Mouse (Mus musculus) C2C12 (cell line): Measurements from ENCODE around the gene Rasl11b. TPM values are rescaled to one million over a fixed set of nuclear protein-coding genes. Genes with fewer than 3 reads are reported as not detected.
A peak's percentile ranks its signal among the peaks of the same experiment; 100 is the strongest.

ENCODE experiments used
- H3K27me3 ChIP-seq: one replicate; pipeline ENCODE4 v1.6.1; 2011; ENCODE audit not compliant: control insufficient read depth, insufficient read depth, insufficient read length
- H3K36me3 ChIP-seq: one replicate; pipeline ENCODE4 v1.6.1; 2011; ENCODE audit not compliant: control insufficient read depth, insufficient read depth
- H3K4me3 ChIP-seq: one replicate; pipeline ENCODE4 v1.5.1; 2011; ENCODE audit warnings: mild to moderate bottlenecking, control low read depth; ENCODE audit not compliant: poor library complexity, insufficient read depth, severe bottlenecking
- H3K79me2 ChIP-seq: one replicate; pipeline ENCODE4 v1.6.1; 2011; ENCODE audit not compliant: control insufficient read depth, insufficient read depth
- H3K79me3 ChIP-seq: one replicate; pipeline ENCODE4 v1.6.1; 2011; ENCODE audit warnings: low read depth, control low read depth
- H3ac ChIP-seq: one replicate; pipeline ENCODE3; 2011; ENCODE audit warnings: low read depth; ENCODE audit not compliant: control insufficient read depth, insufficient read length
- CEBPB ChIP-seq: IDR thresholded peaks from one replicate; pipeline ENCODE4 v1.6.1; 2011; ENCODE audit warnings: low read depth, mild to moderate bottlenecking, control low read depth, moderate library complexity
- CTCF ChIP-seq: IDR thresholded peaks from one replicate; pipeline ENCODE4 v1.5.1; 2011; ENCODE audit not compliant: control insufficient read depth, insufficient read depth, insufficient read length
- FOSL1 ChIP-seq: IDR thresholded peaks from one replicate; pipeline ENCODE4 v1.8.0; 2011; ENCODE audit warnings: mild to moderate bottlenecking, low read length; ENCODE audit not compliant: poor library complexity, insufficient read depth, severe bottlenecking
- MAX ChIP-seq: IDR thresholded peaks from one replicate; pipeline ENCODE4 v1.6.1; 2011; ENCODE audit warnings: mild to moderate bottlenecking, control low read depth
- MYOD1 ChIP-seq: IDR thresholded peaks from one replicate; pipeline ENCODE4 v1.6.1; 2011; ENCODE audit warnings: low read depth; ENCODE audit not compliant: control insufficient read depth, insufficient read length
- MYOG ChIP-seq: IDR thresholded peaks from one replicate; pipeline ENCODE4 v1.6.1; 2011; ENCODE audit not compliant: control insufficient read depth, insufficient read length; ENCODE audit errors: extremely low read depth
- USF1 ChIP-seq: IDR thresholded peaks from one replicate; pipeline ENCODE4 v1.6.1; 2011; ENCODE audit warnings: low read depth, mild to moderate bottlenecking, control low read depth, moderate library complexity
- polyA plus RNA-seq: library from polyadenylated mRNA; unstranded; fragments of >200 nt; fragmentation: generic; extraction: Trizol; gene quantifications from one replicate; pipeline ENCODE4 v1.2.1, GENCODE M21; 2012; ENCODE audit warnings: missing spikeins

Gene Rasl11b
- polyA plus RNA-seq, 1 experiment, result 4.8 TPM

GRCm38 (mm10) chr5:74206649-74207048, 11.6 kb downstream of the Rasl11b start:
- H3K4me3 ChIP-seq, result no peak overlapping the region
- H3K79me2 ChIP-seq, result no peaks in the 10 kb centered on the region
- TF ChIP-seq MYOD1 (no peak), CEBPB (no peak), MAX (no peak), FOSL1 (no peak), CTCF (no peak), MYOG (no peak), USF1 (no peak)
- no peaks in the 10 kb centered on the region for H3K79me3 ChIP-seq
- no peaks in the 10 kb centered on the region for H3K27me3 ChIP-seq
- no peaks in the 10 kb centered on the region for H3K36me3 ChIP-seq
- H3ac ChIP-seq, result no peak overlapping the region

- H3ac ChIP-seq, result no peak overlapping the region
- no peaks in the 10 kb centered on the region for H3K27me3 ChIP-seq
- H3K4me3 ChIP-seq, result no peak overlapping the region
- no peak for TF ChIP-seq MYOG
- no peak for TF ChIP-seq CTCF
- no peak for TF ChIP-seq CEBPB
- no peak for TF ChIP-seq FOSL1
- TF ChIP-seq MYOD1, result no peak
- TF ChIP-seq USF1, result no peak
- TF ChIP-seq MAX, result no peak
- no peaks in the 10 kb centered on the region for H3K79me2 ChIP-seq
- no peaks in the 10 kb centered on the region for H3K36me3 ChIP-seq
- no peaks in the 10 kb centered on the region for H3K79me3 ChIP-seq
These were observed 12.1 kb downstream of the Rasl11b start for GRCm38 (mm10) chr5:74207209-74207608.

- Histone ChIP-seq H3K27me3 (no peaks in the 10 kb centered on the region), H3K4me3 (no peak overlapping the region), H3ac (no peak overlapping the region), H3K79me2 (no peaks in the 10 kb centered on the region), H3K79me3 (no peaks in the 10 kb centered on the region), H3K36me3 (no peaks in the 10 kb centered on the region)
- no peak for TF ChIP-seq MYOG
- peak; percentile 22 for TF ChIP-seq MYOD1
These were observed 13.4 kb downstream of the Rasl11b start for GRCm38 (mm10) chr5:74208438-74208837.

- no peaks in the 10 kb centered on the region for H3K79me2 ChIP-seq
- no peaks in the 10 kb centered on the region for H3K79me3 ChIP-seq
- no peaks in the 10 kb centered on the region for H3K36me3 ChIP-seq
- no peak overlapping the region for H3ac ChIP-seq
- TF ChIP-seq USF1, result no peak
- no peak for TF ChIP-seq MYOG
- TF ChIP-seq CEBPB, result no peak
- no peak for TF ChIP-seq MAX
- TF ChIP-seq MYOD1, result no peak
- TF ChIP-seq CTCF, result no peak
- H3K4me3 ChIP-seq, result no peak overlapping the region
- no peaks in the 10 kb centered on the region for H3K27me3 ChIP-seq
These were observed 14.6 kb downstream of the Rasl11b start for GRCm38 (mm10) chr5:74209640-74210039.

GRCm38 (mm10) chr5:74211346-74211745, 16.3 kb downstream of the Rasl11b start:
- no peak for TF ChIP-seq MYOG
- no peak for TF ChIP-seq USF1
- TF ChIP-seq CEBPB, result no peak
- TF ChIP-seq CTCF, result no peak
- TF ChIP-seq FOSL1, result no peak
- no peak for TF ChIP-seq MYOD1
- TF ChIP-seq MAX, result no peak
- Histone ChIP-seq H3K4me3 (no peak overlapping the region), H3K79me3 (no peaks in the 10 kb centered on the region), H3K79me2 (no peaks in the 10 kb centered on the region), H3K27me3 (no peaks in the 10 kb centered on the region), H3K36me3 (no peaks in the 10 kb centered on the region), H3ac (no peak overlapping the region)

GRCm38 (mm10) chr5:74214501-74215110, 19.5 kb downstream of the Rasl11b start:
- Histone ChIP-seq H3ac (no peak overlapping the region), H3K4me3 (no peak overlapping the region)
- TF ChIP-seq FOSL1 (no peak), CTCF (no peak), MAX (no peak), MYOG (no peak), CEBPB (no peak), MYOD1 (no peak), USF1 (no peak)

More at GRCm38 (mm10) chr5:74214501-74215110, 19.5 kb downstream of the Rasl11b start:
- H3K79me2 ChIP-seq, result no peaks in the 10 kb centered on the region
- no peaks in the 10 kb centered on the region for H3K36me3 ChIP-seq
- no peaks in the 10 kb centered on the region for H3K27me3 ChIP-seq
- no peaks in the 10 kb centered on the region for H3K79me3 ChIP-seq
